Mouse (Mus musculus): ENCODE results near the gene Mcu. TPM values are rescaled to one million over a fixed set of nuclear protein-coding genes. Genes with fewer than 3 reads are reported as not detected.

Gene Mcu
- polyA plus RNA-seq, 1 experiment, result 16.1 TPM

DNA sequence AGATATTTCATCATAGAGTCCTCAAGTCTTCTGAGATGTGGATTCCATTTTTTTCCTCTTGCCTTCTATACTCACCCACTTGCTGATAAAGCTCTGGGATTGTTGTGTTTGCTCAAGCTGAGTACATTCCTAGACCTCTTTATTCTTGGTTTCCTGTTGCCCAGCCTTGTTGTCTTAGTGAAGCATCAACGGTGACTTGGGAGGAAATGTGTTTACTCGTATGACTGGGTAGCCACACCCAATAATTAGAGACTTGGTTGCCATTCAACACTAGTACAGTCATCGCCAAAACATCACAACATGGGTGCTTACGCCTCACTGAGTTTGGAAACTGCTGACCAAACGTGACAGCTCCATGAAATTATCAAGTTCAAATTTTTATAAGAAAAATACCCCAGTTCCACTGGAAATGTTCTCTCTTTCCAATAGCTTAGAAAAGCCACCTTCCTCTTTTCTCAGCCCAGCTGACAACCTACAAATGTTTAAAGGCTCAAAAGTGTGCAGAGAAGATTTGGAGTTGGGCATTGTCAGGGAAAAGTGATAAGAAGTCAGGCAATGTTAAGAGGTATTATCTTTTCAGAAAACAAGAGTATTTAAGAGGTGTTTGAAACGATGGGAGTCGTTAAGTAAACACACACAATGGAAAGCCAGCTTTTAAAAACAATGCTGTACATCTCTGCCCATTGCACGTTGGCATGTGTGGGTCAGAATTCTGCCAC, 26.3 kb upstream of the Mcu start:
- 40% methylated on average over 8 of the region's 8 CpGs for WGBS

DNA sequence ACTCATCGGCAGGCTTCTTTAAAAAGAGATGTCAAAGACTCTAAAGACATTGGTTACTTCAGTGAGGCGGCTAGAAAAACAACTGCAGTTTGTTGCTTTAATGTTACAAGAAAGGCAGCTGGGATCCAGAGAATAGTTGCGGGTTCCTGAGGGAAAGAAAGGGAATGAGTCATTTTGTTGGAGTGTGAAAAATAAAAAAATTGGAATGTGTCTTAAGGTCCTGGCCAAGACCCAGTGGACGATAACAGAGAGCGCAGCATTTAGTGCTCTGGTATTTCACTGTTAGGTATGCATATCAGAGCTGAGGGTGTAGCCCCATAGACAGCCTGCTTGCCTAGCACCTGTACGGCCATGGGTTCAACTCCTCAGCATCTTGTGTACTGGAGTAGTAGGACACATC, 22.1 kb upstream of the Mcu start:
- Histone ChIP-seq H3K27ac (ENCODE audit: control insufficient read depth, insufficient read depth, low read depth, low read length, poor library complexity) (no peak overlapping the region), H3K4me3 (replicated peaks; ENCODE audit: control insufficient read depth, low read depth, low read length) (no peak overlapping the region), H3K4me1 (ENCODE audit: control insufficient read depth, insufficient read depth, low read length) (no peaks in the 10 kb centered on the region)
- TF ChIP-seq POLR2A (IDR thresholded peaks at IDR 0.05; ENCODE audit: borderline replicate concordance, control insufficient read depth, low read depth, low read length), result no peak
- no peak for TF ChIP-seq CTCF (IDR thresholded peaks at IDR 0.05; ENCODE audit: control insufficient read depth, insufficient read depth, low read length)
- 88% methylated on average over 6 of the region's 6 CpGs for WGBS

More for the DNA sequence above, 26.3 kb upstream of the Mcu start:
- TF ChIP-seq CTCF (IDR thresholded peaks at IDR 0.05; ENCODE audit: control insufficient read depth, insufficient read depth, low read length) (no peak), POLR2A (IDR thresholded peaks at IDR 0.05; ENCODE audit: borderline replicate concordance, control insufficient read depth, low read depth, low read length) (no peak)
- Histone ChIP-seq H3K4me3 (replicated peaks; ENCODE audit: control insufficient read depth, low read depth, low read length) (no peak overlapping the region), H3K4me1 (ENCODE audit: control insufficient read depth, insufficient read depth, low read length) (no peaks in the 10 kb centered on the region), H3K27ac (ENCODE audit: control insufficient read depth, insufficient read depth, low read depth, low read length, poor library complexity) (no peak overlapping the region)

DNA sequence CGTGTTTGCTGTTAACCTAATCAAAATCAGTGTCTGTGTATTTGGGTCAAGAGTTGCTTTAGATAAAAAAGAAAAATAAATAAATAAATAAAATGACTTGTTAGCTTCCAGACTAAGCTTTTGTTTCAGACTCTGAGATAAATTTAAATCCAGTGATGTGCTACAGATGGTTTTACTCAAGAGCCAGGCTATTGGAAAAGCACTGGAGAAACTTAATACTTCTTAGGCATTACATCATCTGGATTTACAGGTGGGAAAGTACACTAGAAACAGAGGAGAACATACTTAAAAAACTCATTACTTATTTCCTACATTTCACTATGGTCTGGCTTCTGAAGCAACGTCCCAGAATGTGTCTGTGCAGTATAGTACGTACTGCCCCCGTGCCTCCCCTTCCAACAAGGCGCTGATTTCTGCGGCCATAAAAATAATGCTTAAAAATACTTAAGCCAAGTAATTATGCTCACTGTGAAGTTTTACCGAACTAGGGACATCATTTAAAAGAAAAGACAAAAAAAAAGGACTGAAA, 21.2 kb upstream of the Mcu start:
- no peak overlapping the region for H3K4me3 ChIP-seq (replicated peaks; ENCODE audit: control insufficient read depth, low read depth, low read length)
- no peaks in the 10 kb centered on the region for H3K4me1 ChIP-seq (ENCODE audit: control insufficient read depth, insufficient read depth, low read length)
- 79% methylated on average over 7 of the region's 7 CpGs for WGBS
- TF ChIP-seq CTCF (IDR thresholded peaks at IDR 0.05; ENCODE audit: control insufficient read depth, insufficient read depth, low read length) (no peak), POLR2A (IDR thresholded peaks at IDR 0.05; ENCODE audit: borderline replicate concordance, control insufficient read depth, low read depth, low read length) (no peak)
- H3K27ac ChIP-seq (ENCODE audit: control insufficient read depth, insufficient read depth, low read depth, low read length, poor library complexity), result no peak overlapping the region

DNA sequence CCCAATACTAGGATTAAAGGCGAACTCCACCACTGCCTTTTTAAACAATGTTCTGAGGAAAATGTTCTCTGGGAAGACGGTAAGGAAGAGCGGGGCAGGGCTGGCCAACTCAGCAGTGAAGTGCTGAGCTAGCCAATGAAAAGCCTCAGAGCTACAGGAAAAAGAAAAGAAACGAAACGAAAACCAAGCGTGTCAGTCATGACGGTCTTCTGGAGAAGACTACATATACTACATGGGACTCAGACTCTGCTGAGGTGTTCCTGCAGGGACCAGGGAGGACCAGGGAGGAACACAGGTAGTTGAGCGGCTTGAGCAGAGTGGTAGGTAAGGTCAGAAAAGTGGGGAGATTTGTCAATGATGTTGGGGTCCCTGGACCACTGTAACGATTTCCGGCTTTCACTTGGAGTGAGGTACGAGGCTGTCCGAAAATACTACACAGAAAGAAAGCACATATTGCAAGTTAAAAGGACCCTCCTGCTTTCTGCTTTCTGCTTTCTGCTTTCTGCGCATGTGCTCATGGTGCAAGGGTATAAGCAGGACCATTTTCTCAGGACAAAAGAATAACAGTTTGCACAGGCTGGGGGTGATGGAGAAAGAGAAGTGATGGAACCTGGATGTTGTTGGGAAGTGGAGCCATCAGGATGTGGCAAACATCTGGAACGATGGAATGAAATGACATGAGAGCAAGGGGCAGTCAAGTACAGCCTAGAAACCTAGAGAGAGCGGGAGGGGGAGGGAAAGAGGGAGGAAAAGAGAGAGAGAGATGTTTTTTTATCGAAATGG, 20.4 kb upstream of the Mcu start:
- peak overlapping the region; percentile 87 for H3K4me3 ChIP-seq (replicated peaks; ENCODE audit: control insufficient read depth, low read depth, low read length)
- TF ChIP-seq CTCF (IDR thresholded peaks at IDR 0.05; ENCODE audit: control insufficient read depth, insufficient read depth, low read length), result no peak
- no peak for TF ChIP-seq POLR2A (IDR thresholded peaks at IDR 0.05; ENCODE audit: borderline replicate concordance, control insufficient read depth, low read depth, low read length)
- WGBS, result 59% methylated on average over 16 of the region's 16 CpGs
- H3K4me1 ChIP-seq (ENCODE audit: control insufficient read depth, insufficient read depth, low read length), result no peaks in the 10 kb centered on the region
- no peak overlapping the region for H3K27ac ChIP-seq (ENCODE audit: control insufficient read depth, insufficient read depth, low read depth, low read length, poor library complexity)

DNA sequence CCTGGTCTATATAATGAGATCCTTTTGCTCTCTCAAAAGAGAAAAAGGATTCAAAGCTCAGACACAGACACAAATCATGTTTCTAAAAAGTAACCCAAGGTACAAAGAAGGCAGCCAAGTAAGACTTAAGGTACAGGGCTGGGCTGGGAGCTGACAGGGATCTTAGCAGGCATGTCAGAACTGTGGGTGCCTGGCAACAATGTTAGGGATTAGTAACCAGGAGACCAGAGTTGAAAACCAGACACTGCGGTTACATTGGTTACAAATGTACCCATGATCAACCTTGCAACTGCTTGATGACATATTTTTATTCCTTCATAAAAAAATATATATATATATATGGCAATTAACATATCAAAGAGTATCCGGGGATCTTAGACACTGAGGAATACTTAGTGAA, 19.6 kb upstream of the Mcu start:
- WGBS, result 78% methylated on average over 2 of the region's 2 CpGs
- H3K4me3 ChIP-seq (replicated peaks; ENCODE audit: control insufficient read depth, low read depth, low read length), result no peak overlapping the region
- no peaks in the 10 kb centered on the region for H3K4me1 ChIP-seq (ENCODE audit: control insufficient read depth, insufficient read depth, low read length)

DNA sequence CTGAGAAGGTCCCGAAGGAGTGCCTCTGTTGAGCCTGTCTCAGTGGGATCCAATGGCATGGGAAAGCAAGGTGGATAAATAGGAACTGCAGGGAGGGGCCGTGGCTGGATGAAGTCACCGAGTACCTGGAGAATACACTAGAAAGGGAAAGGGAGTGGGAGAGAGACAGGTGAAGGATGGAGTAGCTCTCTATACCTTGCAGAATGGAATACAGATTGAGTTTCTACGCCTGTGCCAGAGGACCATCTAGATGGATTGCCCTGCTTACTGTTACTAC, 13.0 kb upstream of the Mcu start:
- WGBS, result 76% methylated on average over 4 of the region's 4 CpGs

More for the DNA sequence above, 19.6 kb upstream of the Mcu start:
- TF ChIP-seq CTCF (IDR thresholded peaks at IDR 0.05; ENCODE audit: control insufficient read depth, insufficient read depth, low read length) (no peak), POLR2A (IDR thresholded peaks at IDR 0.05; ENCODE audit: borderline replicate concordance, control insufficient read depth, low read depth, low read length) (no peak)
- no peak overlapping the region for H3K27ac ChIP-seq (ENCODE audit: control insufficient read depth, insufficient read depth, low read depth, low read length, poor library complexity)

DNA sequence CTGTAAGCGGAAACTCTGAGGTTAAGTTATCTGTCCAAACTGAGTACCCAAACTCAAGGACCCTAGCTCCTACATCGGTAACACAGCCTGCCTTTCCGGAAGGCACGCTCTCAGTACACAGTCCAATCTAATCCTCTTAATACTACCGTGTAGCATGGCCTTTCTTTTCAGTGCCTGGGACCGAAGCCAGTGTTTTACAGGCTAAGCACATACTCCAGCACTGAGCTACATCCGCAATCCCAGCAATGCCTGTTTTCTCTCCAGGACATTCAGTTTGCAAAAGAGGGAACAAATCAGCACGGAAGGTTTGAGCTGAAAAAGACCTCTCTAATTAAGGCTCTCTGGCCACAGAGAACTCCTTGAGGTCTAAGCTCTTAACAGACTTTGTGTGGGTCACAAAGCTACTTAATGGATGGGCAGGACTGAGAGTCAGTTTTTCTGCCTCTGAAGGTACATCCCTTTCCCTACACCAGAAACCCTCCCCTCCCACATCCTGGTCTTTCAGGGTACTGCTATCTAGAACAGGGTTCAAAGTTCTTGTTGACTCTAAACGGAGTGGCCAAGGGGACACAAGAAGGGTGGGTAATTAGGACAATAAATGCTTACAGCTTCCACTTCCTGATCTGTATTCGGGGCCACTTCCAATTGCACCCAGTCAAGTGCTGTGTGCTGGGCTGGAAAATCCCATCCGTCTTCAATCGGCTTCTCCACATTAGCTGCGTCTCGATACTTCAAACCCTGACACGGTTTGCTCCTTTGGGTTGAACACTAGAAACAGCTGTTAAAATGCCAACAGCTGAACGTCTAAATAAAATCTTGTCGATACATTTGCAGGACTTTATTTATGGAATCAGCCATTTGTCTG, 12.4 kb upstream of the Mcu start:
- TF ChIP-seq POLR2A (IDR thresholded peaks at IDR 0.05; ENCODE audit: borderline replicate concordance, control insufficient read depth, low read depth, low read length) (no peak), CTCF (IDR thresholded peaks at IDR 0.05; ENCODE audit: control insufficient read depth, insufficient read depth, low read length) (no peak)
- Histone ChIP-seq H3K27ac (ENCODE audit: control insufficient read depth, insufficient read depth, low read depth, low read length, poor library complexity) (no peak overlapping the region), H3K4me3 (replicated peaks; ENCODE audit: control insufficient read depth, low read depth, low read length) (no peak overlapping the region), H3K4me1 (ENCODE audit: control insufficient read depth, insufficient read depth, low read length) (no peaks in the 10 kb centered on the region)
- WGBS, result 85% methylated on average over 17 of the region's 17 CpGs

More for the DNA sequence above, 13.0 kb upstream of the Mcu start:
- no peak for TF ChIP-seq POLR2A (IDR thresholded peaks at IDR 0.05; ENCODE audit: borderline replicate concordance, control insufficient read depth, low read depth, low read length)
- no peak for TF ChIP-seq CTCF (IDR thresholded peaks at IDR 0.05; ENCODE audit: control insufficient read depth, insufficient read depth, low read length)
- Histone ChIP-seq H3K4me3 (replicated peaks; ENCODE audit: control insufficient read depth, low read depth, low read length) (no peak overlapping the region), H3K27ac (ENCODE audit: control insufficient read depth, insufficient read depth, low read depth, low read length, poor library complexity) (no peak overlapping the region), H3K4me1 (ENCODE audit: control insufficient read depth, insufficient read depth, low read length) (no peaks in the 10 kb centered on the region)

DNA sequence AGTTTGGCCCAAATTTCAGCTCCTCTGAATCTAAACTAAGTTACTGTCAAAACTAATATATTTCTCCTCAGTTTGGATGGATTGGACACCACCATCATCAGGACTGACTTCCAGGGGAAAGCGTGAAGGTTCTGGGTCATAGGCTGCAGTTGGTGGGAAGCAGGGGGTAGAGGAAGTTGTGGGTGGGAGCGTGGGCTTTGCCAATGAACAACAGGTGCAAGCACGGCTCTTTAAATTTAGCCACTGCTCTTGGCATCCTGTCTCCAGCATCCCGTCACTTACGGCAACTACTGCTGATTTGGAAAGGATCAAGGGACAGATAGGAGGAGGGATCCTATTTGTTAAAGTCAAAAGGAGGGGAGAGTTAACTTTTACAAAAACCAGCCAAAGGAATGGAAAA, 7.0 kb upstream of the Mcu start:
- TF ChIP-seq POLR2A (IDR thresholded peaks at IDR 0.05; ENCODE audit: borderline replicate concordance, control insufficient read depth, low read depth, low read length), result no peak
- TF ChIP-seq CTCF (IDR thresholded peaks at IDR 0.05; ENCODE audit: control insufficient read depth, insufficient read depth, low read length), result no peak
- WGBS, result 10% methylated on average over 5 of the region's 5 CpGs

More for the DNA sequence above, 7.0 kb upstream of the Mcu start:
- Histone ChIP-seq H3K4me3 (replicated peaks; ENCODE audit: control insufficient read depth, low read depth, low read length) (no peak overlapping the region), H3K27ac (ENCODE audit: control insufficient read depth, insufficient read depth, low read depth, low read length, poor library complexity) (no peak overlapping the region), H3K4me1 (ENCODE audit: control insufficient read depth, insufficient read depth, low read length) (no peaks in the 10 kb centered on the region)
